Mouse (Mus musculus) spleen, adult 2 months (tissue): ENCODE measurements around the gene Ctnna3. TPM values are rescaled to one million over a fixed set of nuclear protein-coding genes. Genes with fewer than 3 reads are reported as not detected.
"Not testable (repeated sequence)": the region's sequence is repeated elsewhere in the genome, so short reads cannot be mapped to it uniquely, and the experiment has no call there.

ENCODE experiments used
- DNase-seq, 2 experiments: peaks; one replicate each; pipeline versions ENCODE4 v3.0.0 to v3.0.0-alpha.2; 2012 to 2021; ENCODE audit warnings: low spot score in 2 of 2, low read depth in 1 of 2
- H3K27ac ChIP-seq: fragments of 200-500 bp; 2 replicates; pipeline ENCODE4 v1.5.1; 2012; ENCODE audit warnings: low read length, inconsistent platforms; ENCODE audit not compliant: insufficient read depth
- H3K27me3 ChIP-seq: fragments of 200-500 bp; 2 replicates; pipeline ENCODE4 v1.6.1; 2012; ENCODE audit warnings: mild to moderate bottlenecking, moderate library complexity, low read length, inconsistent platforms; ENCODE audit not compliant: control insufficient read depth, insufficient read depth
- H3K36me3 ChIP-seq: fragments of 200-500 bp; 2 replicates; pipeline ENCODE4 v1.6.1; 2012; ENCODE audit warnings: mild to moderate bottlenecking, low read length, inconsistent platforms; ENCODE audit not compliant: control insufficient read depth, insufficient read depth
- H3K4me1 ChIP-seq: fragments of 200-500 bp; 2 replicates; pipeline ENCODE4 v1.6.1; 2011; ENCODE audit warnings: inconsistent platforms; ENCODE audit not compliant: control insufficient read depth, insufficient read depth, insufficient read length
- H3K4me3 ChIP-seq: fragments of 200-500 bp; 2 replicates; pipeline ENCODE4 v1.5.1; 2011; ENCODE audit warnings: mild to moderate bottlenecking, inconsistent platforms; ENCODE audit not compliant: insufficient read depth, insufficient read length; ENCODE audit errors: extremely low read depth
- CTCF ChIP-seq: fragments of 200-500 bp; IDR thresholded peaks from 2 replicates; pipeline ENCODE4 v1.5.1; 2011; ENCODE audit warnings: mild to moderate bottlenecking, inconsistent platforms; ENCODE audit not compliant: insufficient read depth, insufficient read length, insufficient replicate concordance; ENCODE audit errors: extremely low read depth
- POLR2A ChIP-seq: fragments of 200-500 bp; IDR thresholded peaks from 2 replicates; pipeline ENCODE4 v1.6.1; 2011; ENCODE audit warnings: low read depth, low read length, inconsistent platforms
- WGBS: fragments of 180-500 bp; shearing (Covaris S2); methylation state at CpG from one replicate; pipeline ENCODE4 v1.1.7; 2018; 5-methylcytosine and 5-hydroxymethylcytosine counted together
- polyA plus RNA-seq: library from polyadenylated mRNA; depleted of rRNA; stranded (reverse); fragments of >200 nt; gene quantifications from 2 replicates; pipeline ENCODE4 v1.2.3, GENCODE M21; 2012

The Ctnna3 gene
- polyA plus RNA-seq, 1 experiment, result 0.07 TPM

DNA sequence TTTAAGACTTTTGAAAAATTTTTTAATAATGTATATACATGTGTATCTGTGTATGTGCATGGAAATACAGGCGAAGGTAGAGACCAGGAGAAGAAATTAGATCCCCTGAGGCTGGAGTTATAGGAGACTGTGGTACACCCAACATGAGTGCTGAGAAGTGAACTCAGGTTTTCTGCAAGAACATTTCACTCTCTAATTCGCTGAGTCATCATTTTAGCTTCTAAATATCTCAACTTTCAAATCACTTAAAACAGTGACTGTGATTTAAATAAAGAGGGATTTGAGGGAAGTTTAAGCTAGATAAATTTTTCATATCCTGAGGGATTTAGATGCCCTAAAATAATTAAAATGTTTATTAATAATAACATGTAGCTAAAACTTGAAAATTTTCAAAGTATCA lies 1241.6 kb downstream of the Ctnna3 start:
- H3K27ac ChIP-seq, result no peak overlapping the region
- TF ChIP-seq POLR2A (no peak), CTCF (no peak)
- H3K4me3 ChIP-seq, result no peak overlapping the region
- DNase-seq, result no peak
- H3K27me3 ChIP-seq, result no peaks in the 10 kb centered on the region
- H3K4me1 ChIP-seq, result no peaks in the 10 kb centered on the region
- WGBS, result 54% methylated on average over 2 of the region's 2 CpGs
- no peaks in the 10 kb centered on the region for H3K36me3 ChIP-seq

DNA sequence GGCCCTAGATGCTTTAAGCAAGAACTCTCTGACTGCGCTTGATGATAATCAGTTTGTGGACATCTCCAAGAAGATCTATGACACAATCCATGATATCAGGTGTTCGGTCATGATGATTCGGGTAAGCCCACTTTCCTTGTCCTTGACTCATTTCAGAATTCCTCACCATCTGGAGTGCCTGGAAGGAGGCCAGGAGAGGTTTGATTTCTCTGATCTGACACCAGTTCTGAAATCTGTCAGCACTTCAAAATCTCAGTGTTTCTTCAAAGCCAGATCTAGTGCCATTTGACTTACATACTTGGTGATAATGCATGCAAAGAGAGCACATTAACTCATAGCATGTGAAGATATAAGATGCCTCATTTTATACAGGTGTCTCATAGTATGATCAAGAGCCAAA lies 1245.9 kb downstream of the Ctnna3 start:
- Histone ChIP-seq H3K36me3 (no peaks in the 10 kb centered on the region), H3K27me3 (no peaks in the 10 kb centered on the region), H3K4me1 (no peaks in the 10 kb centered on the region), H3K27ac (no peak overlapping the region), H3K4me3 (no peak overlapping the region)
- TF ChIP-seq CTCF, result no peak
- no peak for TF ChIP-seq POLR2A
- no peak for DNase-seq
- WGBS, result 93% methylated on average over 3 of the region's 3 CpGs

DNA sequence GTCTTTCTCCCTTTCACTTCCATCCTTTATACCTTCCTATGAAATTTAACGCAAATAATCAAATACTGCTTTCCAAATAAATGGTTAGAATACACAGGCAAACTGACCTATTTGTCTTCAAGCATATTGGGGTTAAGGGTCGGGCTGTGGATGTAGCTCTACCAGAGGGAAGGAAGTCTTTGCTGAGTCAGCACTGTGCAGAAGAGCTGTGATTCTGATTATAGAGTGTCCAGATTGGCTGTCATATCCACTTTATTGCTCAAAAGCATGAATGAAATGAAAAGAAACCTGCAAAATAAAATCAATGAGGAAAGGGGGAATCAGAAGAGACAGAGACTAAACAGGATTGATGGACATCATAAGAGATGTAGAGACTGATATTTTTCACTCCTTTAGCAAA lies 1280.1 kb downstream of the Ctnna3 start:
- TF ChIP-seq CTCF (no peak), POLR2A (no peak)
- Histone ChIP-seq H3K4me3 (no peak overlapping the region), H3K36me3 (no peaks in the 10 kb centered on the region), H3K27me3 (no peaks in the 10 kb centered on the region), H3K27ac (no peak overlapping the region), H3K4me1 (no peaks in the 10 kb centered on the region)
- no peak for DNase-seq
- 88% methylated on average over 2 of the region's 2 CpGs for WGBS

DNA sequence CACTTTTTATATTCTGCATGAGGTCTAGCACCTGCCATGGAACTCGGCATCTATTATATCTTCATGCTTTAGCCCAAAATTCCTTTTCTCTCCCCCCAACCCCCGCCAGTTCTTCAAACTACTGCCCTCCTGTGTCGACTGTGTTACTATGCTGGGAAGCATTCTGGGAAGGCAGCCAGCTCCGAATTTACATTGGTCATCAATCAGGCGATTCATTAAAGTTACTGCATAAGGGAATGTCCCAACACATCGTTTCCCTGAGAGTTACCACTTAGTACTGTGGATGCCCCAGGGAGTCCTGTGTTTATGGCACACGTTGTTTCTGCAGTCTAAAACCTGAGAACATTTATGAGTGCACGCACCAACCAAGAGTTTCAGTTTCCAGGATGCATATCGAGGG lies 1288.1 kb downstream of the Ctnna3 start:
- Histone ChIP-seq H3K27ac (no peak overlapping the region), H3K36me3 (no peaks in the 10 kb centered on the region), H3K4me3 (no peak overlapping the region), H3K4me1 (no peaks in the 10 kb centered on the region), H3K27me3 (no peaks in the 10 kb centered on the region)
- no peak for DNase-seq
- TF ChIP-seq CTCF, result no peak
- TF ChIP-seq POLR2A, result no peak
- WGBS, result 76% methylated on average over 9 of the region's 9 CpGs

DNA sequence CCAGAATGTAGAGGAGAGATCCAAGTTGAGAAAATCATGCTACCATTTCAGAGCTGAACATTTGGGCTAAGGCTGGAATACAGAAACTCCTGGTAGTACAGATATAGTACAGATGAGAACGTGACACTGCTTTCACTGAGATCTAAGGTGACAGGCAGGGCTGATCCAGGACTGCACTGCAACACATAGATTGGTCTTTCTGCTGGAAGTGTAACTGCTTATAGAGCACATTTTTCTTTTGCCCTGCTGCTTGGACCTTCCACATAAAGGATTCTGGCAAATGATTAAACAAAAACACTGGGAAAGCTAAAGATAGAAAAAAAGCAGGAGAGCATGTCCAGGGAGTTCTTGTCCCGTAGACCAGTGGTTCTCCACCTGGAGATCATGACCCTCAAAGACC lies 1305.8 kb downstream of the Ctnna3 start:
- 78% methylated on average over 2 of the region's 2 CpGs for WGBS

DNA sequence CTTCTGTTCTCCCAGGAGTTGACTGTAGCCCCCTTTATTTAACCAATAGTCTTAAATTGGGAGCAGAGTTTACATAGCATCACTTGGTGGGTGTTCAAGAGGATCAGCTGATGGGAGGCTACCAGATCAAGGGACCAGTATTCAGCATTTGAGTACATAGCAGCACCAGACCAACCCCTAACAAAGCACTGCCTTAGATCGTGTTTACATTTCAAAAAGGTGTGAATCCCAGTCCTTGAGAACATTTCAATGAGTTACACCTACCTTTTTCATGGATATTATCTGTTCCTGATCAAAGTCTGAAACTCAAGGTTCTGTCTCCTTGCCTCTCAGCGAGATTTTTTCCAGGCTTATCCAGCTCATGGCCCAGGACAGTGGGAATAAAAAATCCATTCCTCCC lies 1306.7 kb downstream of the Ctnna3 start:
- Histone ChIP-seq H3K36me3 (no peaks in the 10 kb centered on the region), H3K27me3 (no peaks in the 10 kb centered on the region), H3K4me1 (no peaks in the 10 kb centered on the region), H3K4me3 (no peak overlapping the region), H3K27ac (no peak overlapping the region)
- DNase-seq, result no peak
- no peak for TF ChIP-seq POLR2A
- 31% methylated on average over 2 of the region's 2 CpGs for WGBS

More for the DNA sequence above, 1305.8 kb downstream of the Ctnna3 start:
- Histone ChIP-seq H3K4me1 (no peaks in the 10 kb centered on the region), H3K4me3 (no peak overlapping the region), H3K27ac (no peak overlapping the region), H3K27me3 (no peaks in the 10 kb centered on the region), H3K36me3 (no peaks in the 10 kb centered on the region)
- no peak for TF ChIP-seq POLR2A
- no peak for TF ChIP-seq CTCF
- DNase-seq, result no peak

DNA sequence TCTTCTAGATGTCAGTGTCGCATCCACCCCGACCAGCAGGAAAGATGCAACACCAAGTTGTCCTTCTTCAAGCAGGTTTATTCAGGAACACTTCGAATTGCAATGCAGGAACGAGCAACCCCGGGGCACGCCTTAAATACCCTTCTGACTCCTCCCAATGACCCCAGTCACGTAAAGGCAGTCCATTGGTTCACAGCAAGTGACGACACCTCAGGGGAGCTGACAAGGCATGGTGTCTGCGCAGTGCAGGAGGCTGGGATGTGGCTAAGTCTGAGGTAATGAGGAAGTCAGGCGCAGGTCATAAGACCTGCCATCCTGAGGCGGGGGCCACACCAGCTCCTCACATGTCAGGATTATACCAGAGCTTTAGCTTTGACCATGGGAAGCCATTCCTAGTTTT lies 1311.8 kb downstream of the Ctnna3 start:
- H3K27me3 ChIP-seq, DNase-seq, H3K4me3 ChIP-seq, H3K4me1 ChIP-seq, H3K27ac ChIP-seq, H3K36me3 ChIP-seq: not testable (repeated sequence)
- 85% methylated on average over 11 of the region's 11 CpGs for WGBS

DNA sequence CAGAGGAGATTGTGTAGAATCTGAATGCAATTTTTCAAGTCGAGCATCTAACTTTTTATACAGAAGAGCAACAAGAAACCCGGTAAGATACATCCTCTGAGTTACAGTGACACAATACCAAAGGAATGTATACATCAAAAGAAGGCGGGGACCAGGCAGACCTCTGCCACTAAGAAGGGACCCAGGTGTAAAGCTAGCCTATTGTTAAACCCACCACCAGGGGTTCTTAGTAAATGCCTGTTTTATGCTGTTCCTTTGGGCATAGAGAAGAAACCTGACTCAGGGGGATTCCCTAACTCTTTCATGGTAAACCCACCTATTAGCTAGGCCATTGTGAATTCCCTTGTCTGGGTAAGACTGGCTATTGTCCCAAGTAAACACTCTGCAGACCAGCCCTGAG lies 1314.2 kb downstream of the Ctnna3 start:
- not testable (repeated sequence) for H3K4me3 ChIP-seq, DNase-seq, H3K36me3 ChIP-seq, H3K27me3 ChIP-seq, H3K4me1 ChIP-seq, H3K27ac ChIP-seq
- WGBS, result 60% methylated on average over 3 of the region's 3 CpGs
